Mouse (Mus musculus): Measurements from ENCODE around the gene Stx18. TPM values are rescaled to one million over a fixed set of nuclear protein-coding genes. Genes with fewer than 3 reads are reported as not detected.

Stx18 gene
- 56.5 TPM for polyA plus RNA-seq (2015; fragmentation: Illumina TruSeq; extraction: RNeasy Lipid Tissue Mini Kit (QIAGEN cat#74804); ENCODE audit: low read depth, low replicate concordance)

DNA sequence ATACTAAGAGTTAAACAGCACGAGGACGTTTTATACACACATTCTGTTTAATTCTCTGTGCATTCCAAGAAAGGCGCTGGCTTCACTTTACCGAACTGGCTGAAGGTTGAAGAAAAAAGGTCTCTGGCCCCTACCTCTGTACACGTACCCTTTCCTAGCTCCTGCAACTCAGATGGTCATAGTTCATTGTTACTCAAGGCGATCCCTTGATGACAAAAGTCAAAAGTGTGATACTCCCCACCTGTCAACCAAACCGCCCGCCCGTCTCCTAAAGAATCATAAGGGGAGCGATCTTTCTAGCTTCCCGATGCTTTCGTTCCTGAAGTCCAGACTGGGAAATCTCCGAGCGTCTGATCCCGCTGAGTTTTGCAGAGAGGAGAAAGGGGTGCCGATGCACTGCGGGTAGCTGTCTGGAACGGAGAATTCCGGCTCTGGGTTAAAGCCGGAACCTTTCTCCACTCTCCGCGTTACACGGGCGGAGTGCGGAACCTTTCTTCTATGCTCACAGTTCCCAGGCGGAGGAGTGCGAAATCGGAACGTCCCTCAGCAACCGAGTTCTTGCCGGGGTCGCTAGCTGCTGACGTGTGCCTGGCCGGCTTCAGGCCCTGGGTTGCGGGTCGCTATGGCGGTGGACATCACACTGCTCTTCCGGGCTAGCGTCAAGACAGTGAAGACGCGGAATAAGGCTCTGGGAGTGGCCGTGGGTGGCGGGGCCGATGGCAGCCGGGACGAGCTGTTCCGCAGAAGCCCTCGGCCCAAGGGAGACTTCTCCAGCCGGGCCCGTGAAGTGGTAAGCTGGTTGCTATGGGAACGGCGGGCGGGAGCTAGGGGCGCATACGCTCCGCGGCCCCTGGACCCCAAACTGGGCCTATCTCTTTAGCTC lies at the start of gene Stx18:
Gene Stx18, plus strand, starts transcription at position 33 of the 883 bp plus-strand sequence.

DNA sequence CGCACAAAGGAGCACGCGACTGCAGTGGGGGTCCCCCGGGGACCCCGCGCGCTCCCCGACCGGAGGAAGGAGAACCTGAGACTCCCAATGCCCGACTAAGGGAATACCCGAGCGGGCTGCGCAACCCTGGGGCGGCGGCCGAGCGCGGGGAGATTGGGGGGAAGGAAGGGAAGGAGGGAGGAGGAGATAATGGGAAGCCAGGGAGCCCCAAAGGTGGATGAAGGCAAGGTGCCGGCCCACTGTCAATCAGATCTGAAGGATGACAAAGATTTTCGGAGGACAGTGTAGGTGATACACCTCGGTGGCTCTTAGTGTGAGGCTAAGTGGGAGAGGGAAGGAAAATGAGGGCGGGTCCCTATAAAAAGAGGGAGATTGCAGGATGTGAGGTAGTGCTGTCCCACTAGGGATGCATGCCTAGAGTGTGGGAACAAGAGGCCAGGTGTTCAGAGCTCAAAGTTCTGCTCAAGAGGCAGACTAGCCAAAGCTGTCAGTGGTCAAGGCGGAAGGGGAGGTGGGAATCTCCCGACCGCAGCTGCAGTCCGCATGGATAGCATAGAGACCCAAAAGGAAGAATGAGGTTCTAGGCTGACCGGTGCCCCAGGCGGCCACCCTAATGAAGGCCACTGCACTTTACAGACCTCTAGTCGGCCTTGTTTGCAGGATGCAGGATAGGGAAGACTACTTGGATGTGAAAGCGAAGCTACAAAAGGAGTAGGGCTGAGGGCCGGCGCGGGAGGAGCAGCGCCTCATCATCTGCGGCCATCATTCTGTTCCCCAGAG lies 121.3 kb downstream of the Stx18 start, which contains the start of gene Nsg1:
Gene Nsg1, minus strand, starts transcription at position 274 of the 780 bp plus-strand sequence.

Other genes with a start within 250 kb of the Stx18 start
- 5.2 TPM for gene Msx1, start 214.2 kb upstream of the Stx18 start, polyA plus RNA-seq (2015; fragmentation: Illumina TruSeq; extraction: RNeasy Lipid Tissue Mini Kit (QIAGEN cat#74804); ENCODE audit: low read depth, low replicate concordance)
- 471 TPM for gene Nsg1, start 121.2 kb downstream of the Stx18 start, polyA plus RNA-seq (2015; fragmentation: Illumina TruSeq; extraction: RNeasy Lipid Tissue Mini Kit (QIAGEN cat#74804); ENCODE audit: low read depth, low replicate concordance)
- 9.7 TPM for gene Zbtb49, start 181.7 kb downstream of the Stx18 start, polyA plus RNA-seq (2015; fragmentation: Illumina TruSeq; extraction: RNeasy Lipid Tissue Mini Kit (QIAGEN cat#74804); ENCODE audit: low read depth, low replicate concordance)
- gene Lyar, start 181.7 kb downstream of the Stx18 start, polyA plus RNA-seq (2015; fragmentation: Illumina TruSeq; extraction: RNeasy Lipid Tissue Mini Kit (QIAGEN cat#74804); ENCODE audit: low read depth, low replicate concordance) = 9.7 TPM
- 52.5 TPM for gene Tmem128, start 221.4 kb downstream of the Stx18 start, polyA plus RNA-seq (2015; fragmentation: Illumina TruSeq; extraction: RNeasy Lipid Tissue Mini Kit (QIAGEN cat#74804); ENCODE audit: low read depth, low replicate concordance)
- not detected for gene Otop1, start 237.2 kb downstream of the Stx18 start, polyA plus RNA-seq (2015; fragmentation: Illumina TruSeq; extraction: RNeasy Lipid Tissue Mini Kit (QIAGEN cat#74804); ENCODE audit: low read depth, low replicate concordance)

All from brain, adult 10 weeks (tissue).